Mouse (Mus musculus) hindbrain, embryonic 11.5 days (tissue): ENCODE measurements around the gene Vil1. TPM values are rescaled to one million over a fixed set of nuclear protein-coding genes. Genes with fewer than 3 reads are reported as not detected.

ENCODE experiments used
- ATAC-seq: fragments of 200-750 bp; cut with Nextera tagmentation; 2 replicates; pipeline ENCODE4 v1.8.0; 2017; ENCODE audit warnings: mild to moderate bottlenecking, moderate TSS enrichment, moderate library complexity; ENCODE audit not compliant: low FRiP score
- DNase-seq: peaks from one replicate; pipeline ENCODE4 v3.0.0-alpha.2; 2015; ENCODE audit warnings: low spot score
- H3K27ac ChIP-seq: fragments of 300-500 bp; sonication (generic); 2 replicates; pipeline ENCODE4 v1.5.1; 2014; ENCODE audit warnings: mild to moderate bottlenecking, low read depth, low read length
- H3K27me3 ChIP-seq: fragments of 300-500 bp; sonication (generic); 2 replicates; pipeline ENCODE4 v1.6.1; 2014; ENCODE audit warnings: mild to moderate bottlenecking, low read length, moderate library complexity, mixed read lengths; ENCODE audit not compliant: control insufficient read depth, insufficient read depth
- H3K36me3 ChIP-seq: fragments of 300-500 bp; sonication (generic); 2 replicates; pipeline ENCODE4 v1.6.1; 2014; ENCODE audit warnings: mild to moderate bottlenecking, low read length, moderate library complexity, mixed read lengths; ENCODE audit not compliant: control insufficient read depth, insufficient read depth
- H3K4me1 ChIP-seq: fragments of 300-500 bp; sonication (generic); replicated peaks from 2 replicates; pipeline ENCODE4 v1.6.1; 2014; ENCODE audit warnings: low read length, mixed read lengths; ENCODE audit not compliant: control insufficient read depth, insufficient read depth
- H3K4me2 ChIP-seq: fragments of 300-500 bp; sonication (generic); replicated peaks from 2 replicates; pipeline ENCODE4 v1.6.1; 2014; ENCODE audit warnings: mild to moderate bottlenecking, low read depth, low read length
- H3K4me3 ChIP-seq: fragments of 300-500 bp; sonication (generic); 2 replicates; pipeline ENCODE4 v1.5.1; 2014; ENCODE audit warnings: low read depth, low read length
- H3K9ac ChIP-seq: fragments of 300-500 bp; sonication (generic); 2 replicates; pipeline ENCODE4 v1.6.1; 2014; ENCODE audit warnings: low read depth, low read length
- H3K9me3 ChIP-seq: fragments of 300-500 bp; sonication (generic); 2 replicates; pipeline ENCODE4 v1.6.1; 2016; ENCODE audit warnings: low read length; ENCODE audit not compliant: control insufficient read depth
- WGBS: fragments of 180-500 bp; shearing (Covaris S2); extraction: QIAGEN DNeasy Blood & Tissue Kit; methylation state at CpG from one replicate; pipeline ENCODE4 v1.1.7; 2014; 5-methylcytosine and 5-hydroxymethylcytosine counted together
- polyA plus RNA-seq: library from polyadenylated mRNA; unstranded; fragments of >200 nt; fragmentation: Nextera tagmentation; extraction: Ambion mirVana; gene quantifications from 2 replicates; pipeline ENCODE4 v1.2.1, GENCODE M21; 2014

Vil1 gene
- polyA plus RNA-seq, 1 experiment from 2014 or later, result 0.11 TPM

- H3K4me1 ChIP-seq, result no peaks in the 10 kb centered on the region
- H3K4me3 ChIP-seq, result no peak overlapping the region
- ATAC-seq, result no peak
- no peaks in the 10 kb centered on the region for H3K27me3 ChIP-seq
- no peak overlapping the region for H3K27ac ChIP-seq
- H3K9ac ChIP-seq, result no peak overlapping the region
- no peak overlapping the region for H3K4me2 ChIP-seq
- no peaks in the 10 kb centered on the region for H3K36me3 ChIP-seq
- H3K9me3 ChIP-seq, result no peaks in the 10 kb centered on the region
- DNase-seq, result peak; percentile 15
- WGBS, result 35% methylated on average over 4 of the region's 4 CpGs
Observed at GRCm38 (mm10) chr1:74415143-74415542, 6.0 kb downstream of the Vil1 start.

- no peaks in the 10 kb centered on the region for H3K36me3 ChIP-seq
- 79% methylated on average over 17 of the region's 17 CpGs for whole genome bisulfite sequencing
- H3K4me2 ChIP-seq, result no peak overlapping the region
- no peak overlapping the region for H3K27ac ChIP-seq
- ATAC-seq, result no peak
- no peak overlapping the region for H3K4me3 ChIP-seq
- no peak overlapping the region for H3K9ac ChIP-seq
- no peaks in the 10 kb centered on the region for H3K4me1 ChIP-seq
- no peak for DNase-seq
- H3K9me3 ChIP-seq, result no peaks in the 10 kb centered on the region
- no peaks in the 10 kb centered on the region for H3K27me3 ChIP-seq
Observed at GRCm38 (mm10) chr1:74418747-74419439, 9.7 kb downstream of the Vil1 start.

- Histone ChIP-seq H3K27me3 (no peaks in the 10 kb centered on the region), H3K4me2 (no peak overlapping the region), H3K4me1 (no peaks in the 10 kb centered on the region), H3K9ac (no peak overlapping the region), H3K9me3 (no peaks in the 10 kb centered on the region), H3K36me3 (no peaks in the 10 kb centered on the region), H3K4me3 (no peak overlapping the region), H3K27ac (no peak overlapping the region)
- 70% methylated on average over 9 of the region's 9 CpGs for WGBS
- ATAC-seq, result no peak
- no peak for DNase-seq
Observed at GRCm38 (mm10) chr1:74419440-74419794, 10.2 kb downstream of the Vil1 start.

GRCm38 (mm10) chr1:74423147-74423546, 14.0 kb downstream of the Vil1 start:
- no peaks in the 10 kb centered on the region for H3K4me1 ChIP-seq
- H3K27me3 ChIP-seq, result no peaks in the 10 kb centered on the region
- WGBS, result 24% methylated on average over 8 of the region's 8 CpGs
- no peak overlapping the region for H3K4me2 ChIP-seq
- ATAC-seq (no peak), DNase-seq (peak; percentile 17)
- H3K4me3 ChIP-seq, result no peak overlapping the region
- H3K9ac ChIP-seq, result no peak overlapping the region
- no peaks in the 10 kb centered on the region for H3K9me3 ChIP-seq
- H3K27ac ChIP-seq, result no peak overlapping the region
- no peaks in the 10 kb centered on the region for H3K36me3 ChIP-seq

- no peak overlapping the region for H3K27ac ChIP-seq
- no peaks in the 10 kb centered on the region for H3K36me3 ChIP-seq
- H3K9ac ChIP-seq, result no peak overlapping the region
- ATAC-seq (no peak), DNase-seq (no peak)
- H3K9me3 ChIP-seq, result no peaks in the 10 kb centered on the region
- H3K27me3 ChIP-seq, result no peaks in the 10 kb centered on the region
- 81% methylated on average over 7 of the region's 7 CpGs for WGBS
- H3K4me1 ChIP-seq, result no peaks in the 10 kb centered on the region
- no peak overlapping the region for H3K4me3 ChIP-seq
- no peak overlapping the region for H3K4me2 ChIP-seq
Observed at GRCm38 (mm10) chr1:74425845-74426244, 16.7 kb downstream of the Vil1 start.

GRCm38 (mm10) chr1:74433220-74433619, 24.0 kb downstream of the Vil1 start:
- no peaks in the 10 kb centered on the region for H3K4me1 ChIP-seq
- H3K36me3 ChIP-seq, result peaks cover 2% of the 10 kb centered on the region; the same call in 1 of the 2 replicates
- no peaks in the 10 kb centered on the region for H3K9me3 ChIP-seq
- ATAC-seq (no peak), DNase-seq (no peak)
- no peak overlapping the region for H3K9ac ChIP-seq
- H3K27ac ChIP-seq, result no peak overlapping the region
- H3K4me2 ChIP-seq, result no peak overlapping the region
- WGBS, result 90% methylated on average over 6 of the region's 6 CpGs
- no peaks in the 10 kb centered on the region for H3K27me3 ChIP-seq
- no peak overlapping the region for H3K4me3 ChIP-seq

GRCm38 (mm10) chr1:74434596-74434995, 25.4 kb downstream of the Vil1 start:
- 75% methylated on average over 5 of the region's 5 CpGs for WGBS
- ATAC-seq (no peak), DNase-seq (no peak)
- Histone ChIP-seq H3K27ac (no peak overlapping the region), H3K9ac (no peak overlapping the region), H3K9me3 (no peaks in the 10 kb centered on the region), H3K4me3 (no peak overlapping the region), H3K4me2 (no peak overlapping the region), H3K36me3 (peaks cover 2% of the 10 kb centered on the region; the same call in 1 of the 2 replicates), H3K4me1 (no peaks in the 10 kb centered on the region), H3K27me3 (no peaks in the 10 kb centered on the region)

GRCm38 (mm10) chr1:74435563-74435962, 26.4 kb downstream of the Vil1 start:
- Histone ChIP-seq H3K9ac (no peak overlapping the region), H3K4me1 (no peaks in the 10 kb centered on the region), H3K36me3 (peaks cover 2% of the 10 kb centered on the region; the same call in 1 of the 2 replicates), H3K4me2 (no peak overlapping the region), H3K27me3 (no peaks in the 10 kb centered on the region), H3K9me3 (no peaks in the 10 kb centered on the region), H3K27ac (no peak overlapping the region), H3K4me3 (no peak overlapping the region)
- ATAC-seq (no peak), DNase-seq (no peak)
- 89% methylated on average over 6 of the region's 6 CpGs for WGBS

GRCm38 (mm10) chr1:74437702-74438427, 28.7 kb downstream of the Vil1 start:
- no peak overlapping the region for H3K4me2 ChIP-seq
- no peaks in the 10 kb centered on the region for H3K9me3 ChIP-seq
- DNase-seq, result no peak
- H3K27me3 ChIP-seq, result no peaks in the 10 kb centered on the region
- H3K4me3 ChIP-seq, result no peak overlapping the region
- H3K27ac ChIP-seq, result no peak overlapping the region
- H3K4me1 ChIP-seq, result no peaks in the 10 kb centered on the region
- WGBS, result 88% methylated on average over 8 of the region's 8 CpGs
- H3K9ac ChIP-seq, result no peak overlapping the region
- peaks cover 5% of the 10 kb centered on the region; the same call in 1 of the 2 replicates for H3K36me3 ChIP-seq
- no peak for ATAC-seq
